Mouse (Mus musculus): ENCODE measurements around the gene Prkce.

The Prkce gene

GRCm38 (mm10) chr17:86514974-86515620 lies 347.5 kb downstream of the Prkce start:
- no peak for DNase-seq (ENCODE audit: low spot score in 2 of 2)

- DNase-seq (ENCODE audit: low spot score in 2 of 2) = no peak
These were observed 349.0 kb downstream of the Prkce start for GRCm38 (mm10) chr17:86516630-86517029.

- DNase-seq (ENCODE audit: low spot score in 2 of 2) = no peak
These were observed 351.0 kb downstream of the Prkce start for GRCm38 (mm10) chr17:86518604-86519003.

- no peak for DNase-seq (ENCODE audit: low spot score in 2 of 2)
These were observed 353.7 kb downstream of the Prkce start for GRCm38 (mm10) chr17:86521252-86521651.

- DNase-seq (ENCODE audit: low spot score in 2 of 2) = no peak
These were observed 355.1 kb downstream of the Prkce start for GRCm38 (mm10) chr17:86522649-86523048.

GRCm38 (mm10) chr17:86523374-86523773 lies 355.8 kb downstream of the Prkce start:
- no peak for DNase-seq (ENCODE audit: low spot score in 2 of 2)

GRCm38 (mm10) chr17:86523843-86524242 lies 356.3 kb downstream of the Prkce start:
- no peak for DNase-seq (ENCODE audit: low spot score in 2 of 2)

GRCm38 (mm10) chr17:86525075-86525474 lies 357.5 kb downstream of the Prkce start:
- DNase-seq (ENCODE audit: low spot score in 2 of 2) = no peak

- DNase-seq (ENCODE audit: low spot score in 2 of 2) = no peak
These were observed 358.4 kb downstream of the Prkce start for GRCm38 (mm10) chr17:86526016-86526415.

GRCm38 (mm10) chr17:86527298-86527697 lies 359.7 kb downstream of the Prkce start:
- DNase-seq (ENCODE audit: low spot score in 2 of 2) = no peak

GRCm38 (mm10) chr17:86529003-86529402 lies 361.4 kb downstream of the Prkce start:
- no peak for DNase-seq (ENCODE audit: low spot score in 2 of 2)

- no peak for DNase-seq (ENCODE audit: low spot score in 2 of 2)
These were observed 361.8 kb downstream of the Prkce start for GRCm38 (mm10) chr17:86529411-86529810.

GRCm38 (mm10) chr17:86531231-86531630 lies 363.6 kb downstream of the Prkce start:
- DNase-seq (ENCODE audit: low spot score in 2 of 2) = no peak

- no peak for DNase-seq (ENCODE audit: low spot score in 2 of 2)
These were observed 365.4 kb downstream of the Prkce start for GRCm38 (mm10) chr17:86532783-86533548.

GRCm38 (mm10) chr17:86533549-86533851 lies 365.9 kb downstream of the Prkce start:
- DNase-seq (ENCODE audit: low spot score in 2 of 2) = no peak

- no peak for DNase-seq (ENCODE audit: low spot score in 2 of 2)
These were observed 367.5 kb downstream of the Prkce start for GRCm38 (mm10) chr17:86535096-86535495.

- peak; percentile 91 to 92 for DNase-seq (ENCODE audit: low spot score in 2 of 2)
These were observed 368.5 kb downstream of the Prkce start for GRCm38 (mm10) chr17:86535827-86536656.

GRCm38 (mm10) chr17:86539881-86540430 lies 372.4 kb downstream of the Prkce start:
- DNase-seq (ENCODE audit: low spot score in 2 of 2) = no peak

- DNase-seq (ENCODE audit: low spot score in 2 of 2) = no peak
These were observed 378.9 kb downstream of the Prkce start for GRCm38 (mm10) chr17:86546529-86546928.

GRCm38 (mm10) chr17:86549128-86549527 lies 381.5 kb downstream of the Prkce start:
- no peak for DNase-seq (ENCODE audit: low spot score in 2 of 2)

- DNase-seq (ENCODE audit: low spot score in 2 of 2) = no peak
These were observed 384.0 kb downstream of the Prkce start for GRCm38 (mm10) chr17:86551561-86551960.

- no peak for DNase-seq (ENCODE audit: low spot score in 2 of 2)
These were observed 384.4 kb downstream of the Prkce start for GRCm38 (mm10) chr17:86551995-86552394.
